Mouse (Mus musculus): Measurements from ENCODE around the gene Rad50. TPM values are rescaled to one million over a fixed set of nuclear protein-coding genes. Genes with fewer than 3 reads are reported as not detected.

The Rad50 gene
- total RNA-seq, 1 experiment from 2014 or later, result 15.8 TPM

GRCm38 (mm10) chr11:53634556-53634955, 72.6 kb downstream of the Rad50 start, which contains the start of gene Il13:
Gene Il13 (minus strand): TSS chr11:53634702.
- DNase-seq, result no peak

GRCm38 (mm10) chr11:53633644-53634043, 73.5 kb downstream of the Rad50 start:
- no peak for DNase-seq

GRCm38 (mm10) chr11:53632122-53632733, 74.9 kb downstream of the Rad50 start:
- no peak for DNase-seq

- peak; percentile 82 for DNase-seq
Measured at GRCm38 (mm10) chr11:53627859-53628258, 79.3 kb downstream of the Rad50 start.

GRCm38 (mm10) chr11:53626802-53627373, 80.2 kb downstream of the Rad50 start:
- no peak for DNase-seq

- no peak for DNase-seq
Measured at GRCm38 (mm10) chr11:53624124-53624523, 83.0 kb downstream of the Rad50 start.

- no peak for DNase-seq
Measured at GRCm38 (mm10) chr11:53623573-53623972, 83.5 kb downstream of the Rad50 start.

GRCm38 (mm10) chr11:53622440-53622806, 84.7 kb downstream of the Rad50 start:
- no peak for DNase-seq

- no peak for DNase-seq
Measured at GRCm38 (mm10) chr11:53621582-53622439, 85.3 kb downstream of the Rad50 start.

- no peak for DNase-seq
Measured at GRCm38 (mm10) chr11:53620094-53620493, 87.0 kb downstream of the Rad50 start.

- DNase-seq, result no peak
Measured at GRCm38 (mm10) chr11:53619428-53619827, 87.7 kb downstream of the Rad50 start.

GRCm38 (mm10) chr11:53618619-53619198, 88.4 kb downstream of the Rad50 start, which contains the start of gene Il4:
Gene Il4 (minus strand): TSS chr11:53618669.
- DNase-seq, result no peak

- DNase-seq, result no peak
Measured at GRCm38 (mm10) chr11:53617562-53618109, 89.5 kb downstream of the Rad50 start.

GRCm38 (mm10) chr11:53616748-53617558, 90.2 kb downstream of the Rad50 start:
- no peak for DNase-seq

- DNase-seq, result no peak
Measured at GRCm38 (mm10) chr11:53615575-53615974, 91.5 kb downstream of the Rad50 start.

- DNase-seq, result no peak
Measured at GRCm38 (mm10) chr11:53615172-53615571, 91.9 kb downstream of the Rad50 start.

GRCm38 (mm10) chr11:53609672-53610071, 97.4 kb downstream of the Rad50 start:
- DNase-seq, result no peak

GRCm38 (mm10) chr11:53609231-53609630, 97.9 kb downstream of the Rad50 start:
- no peak for DNase-seq

GRCm38 (mm10) chr11:53605609-53606008, 101.5 kb downstream of the Rad50 start:
- DNase-seq, result no peak

GRCm38 (mm10) chr11:53604983-53605382, 102.1 kb downstream of the Rad50 start:
- no peak for DNase-seq

All from adrenal gland, postnatal 14 days (tissue).